Mouse (Mus musculus) forebrain, embryonic 13.5 days (tissue): ENCODE measurements around the gene Tmprss3. TPM values are rescaled to one million over a fixed set of nuclear protein-coding genes. Genes with fewer than 3 reads are reported as not detected.

Experiments
- ATAC-seq: fragments of 200-750 bp; cut with Nextera tagmentation; 2 replicates; pipeline ENCODE4 v1.8.0; 2017
- H3K27ac ChIP-seq: fragments of 300-500 bp; sonication (generic); 2 replicates; pipeline ENCODE4 v1.5.1; 2015; ENCODE audit warnings: inconsistent platforms, mild to moderate bottlenecking, moderate library complexity
- H3K27me3 ChIP-seq: fragments of 300-500 bp; sonication (generic); 2 replicates; pipeline ENCODE4 v1.6.1; 2015; ENCODE audit warnings: mild to moderate bottlenecking, inconsistent platforms
- H3K36me3 ChIP-seq: fragments of 300-500 bp; sonication (generic); 2 replicates; pipeline ENCODE4 v1.6.1; 2015; ENCODE audit warnings: mild to moderate bottlenecking, inconsistent platforms; ENCODE audit not compliant: poor library complexity, severe bottlenecking
- H3K4me1 ChIP-seq: fragments of 300-500 bp; sonication (generic); 2 replicates; pipeline ENCODE4 v1.6.1; 2015; ENCODE audit warnings: inconsistent platforms
- H3K4me2 ChIP-seq: fragments of 300-500 bp; sonication (generic); 2 replicates; pipeline ENCODE4 v1.6.1; 2015; ENCODE audit warnings: inconsistent platforms, mild to moderate bottlenecking, moderate library complexity
- H3K4me3 ChIP-seq: fragments of 300-500 bp; sonication (generic); 2 replicates; pipeline ENCODE4 v1.5.1; 2015; ENCODE audit warnings: mild to moderate bottlenecking, inconsistent platforms
- H3K9ac ChIP-seq: fragments of 300-500 bp; sonication (generic); 2 replicates; pipeline ENCODE4 v1.6.1; 2015; ENCODE audit warnings: mild to moderate bottlenecking, inconsistent platforms
- H3K9me3 ChIP-seq: fragments of 300-500 bp; sonication (generic); replicated peaks from 2 replicates; pipeline ENCODE4 v1.6.1; 2016; ENCODE audit warnings: inconsistent platforms
- WGBS: fragments of 180-500 bp; shearing (Covaris S2); methylation state at CpG from one replicate; pipeline ENCODE4 v1.1.7; 2015; 5-methylcytosine and 5-hydroxymethylcytosine counted together
- polyA plus RNA-seq: library from polyadenylated mRNA; unstranded; fragments of >200 nt; fragmentation: Nextera tagmentation; extraction: Ambion mirVana; gene quantifications from 2 replicates; pipeline ENCODE4 v1.2.1, GENCODE M21; 2015

Gene Tmprss3
- polyA plus RNA-seq, 1 experiment from 2014 or later = not detected

DNA sequence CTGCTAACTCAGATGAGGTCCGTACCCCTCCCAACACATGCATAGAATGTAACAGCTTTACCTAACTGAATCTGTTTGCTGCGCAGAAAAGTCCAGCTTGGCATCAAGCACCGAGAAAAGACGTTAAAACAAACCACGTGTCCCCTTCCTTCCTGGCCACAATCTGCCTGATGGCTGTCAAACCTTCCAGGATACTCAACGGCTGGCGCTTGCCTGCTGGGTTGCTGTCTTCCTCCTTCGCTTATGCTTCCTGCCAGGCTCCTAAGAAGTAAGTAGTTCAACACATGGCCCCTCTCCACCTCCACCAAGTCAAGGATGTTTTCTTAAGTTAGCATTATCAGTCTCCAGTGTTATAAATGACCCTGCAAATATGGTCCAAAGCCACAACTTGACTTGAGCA lies 45.0 kb downstream of the Tmprss3 start:
- H3K9ac ChIP-seq = no peak overlapping the region
- no peaks in the 10 kb centered on the region for H3K36me3 ChIP-seq
- WGBS = 89% methylated on average over 8 of the region's 8 CpGs
- H3K4me2 ChIP-seq = no peak overlapping the region
- no peak overlapping the region for H3K27ac ChIP-seq
- no peak overlapping the region for H3K4me3 ChIP-seq
- H3K4me1 ChIP-seq = peaks cover 4% of the 10 kb centered on the region; the same call in 1 of the 2 replicates
- ATAC-seq = no peak
- no peaks in the 10 kb centered on the region; the same call in 1 of the 2 replicates for H3K9me3 ChIP-seq
- no peaks in the 10 kb centered on the region for H3K27me3 ChIP-seq

DNA sequence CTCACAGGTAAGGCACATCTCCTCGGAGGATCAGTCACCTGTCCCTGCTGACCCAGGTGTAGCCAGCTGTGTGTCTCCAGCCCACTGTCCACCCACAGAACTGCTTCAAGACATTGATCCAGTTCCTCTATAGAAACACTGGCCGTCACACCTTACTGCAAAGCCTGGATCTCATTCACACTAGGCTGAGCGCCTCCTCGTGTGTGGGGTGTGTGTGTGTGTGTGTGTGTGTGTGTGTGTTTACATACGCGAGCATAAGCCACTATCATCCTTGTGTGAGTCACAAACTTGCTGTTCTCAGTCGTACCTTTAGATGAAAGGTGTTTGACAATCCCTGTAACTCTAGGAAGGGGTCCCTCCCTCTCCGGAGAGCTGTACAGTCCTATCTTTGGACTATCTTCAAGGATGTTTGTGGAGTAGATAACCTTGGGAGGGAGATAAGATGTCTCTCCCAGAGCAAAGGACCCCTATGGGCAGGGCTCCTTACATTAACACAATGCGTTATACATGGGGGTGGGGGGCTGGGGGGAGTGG lies 45.7 kb downstream of the Tmprss3 start:
- H3K4me1 ChIP-seq = peaks cover 4% of the 10 kb centered on the region; the same call in 1 of the 2 replicates
- H3K9ac ChIP-seq = no peak overlapping the region
- H3K4me3 ChIP-seq = no peak overlapping the region
- ATAC-seq = no peak
- 82% methylated on average over 9 of the region's 9 CpGs for WGBS
- H3K9me3 ChIP-seq = no peaks in the 10 kb centered on the region; the same call in 1 of the 2 replicates
- H3K36me3 ChIP-seq = no peaks in the 10 kb centered on the region
- H3K4me2 ChIP-seq = no peak overlapping the region
- no peaks in the 10 kb centered on the region for H3K27me3 ChIP-seq
- no peak overlapping the region for H3K27ac ChIP-seq

DNA sequence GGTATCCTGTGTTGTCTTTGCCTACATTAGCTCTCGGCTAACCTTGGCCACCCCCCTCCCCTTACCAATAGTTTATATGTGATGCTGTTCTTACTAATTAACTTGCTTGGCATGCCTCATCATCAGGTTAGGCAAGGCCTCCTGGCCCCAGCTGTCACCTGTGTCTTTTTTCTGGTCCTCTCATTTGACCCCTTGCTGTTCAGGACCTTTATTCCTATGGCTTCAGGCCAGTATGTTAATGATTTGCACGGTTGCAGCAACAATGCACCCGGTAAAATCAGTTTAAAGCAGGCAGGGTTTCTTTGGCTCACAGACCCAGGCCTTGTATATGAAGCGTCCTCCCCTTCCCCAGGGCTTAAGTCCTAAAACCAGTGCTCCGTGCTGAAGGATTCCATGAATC lies 46.3 kb downstream of the Tmprss3 start:
- 44% methylated on average over 5 of the region's 5 CpGs for WGBS
- Histone ChIP-seq H3K27me3 (no peaks in the 10 kb centered on the region), H3K4me1 (peaks cover 4% of the 10 kb centered on the region; the same call in 1 of the 2 replicates), H3K4me2 (no peak overlapping the region), H3K4me3 (no peak overlapping the region), H3K27ac (no peak overlapping the region), H3K9ac (no peak overlapping the region), H3K36me3 (no peaks in the 10 kb centered on the region), H3K9me3 (no peaks in the 10 kb centered on the region; the same call in 1 of the 2 replicates)
- no peak for ATAC-seq

DNA sequence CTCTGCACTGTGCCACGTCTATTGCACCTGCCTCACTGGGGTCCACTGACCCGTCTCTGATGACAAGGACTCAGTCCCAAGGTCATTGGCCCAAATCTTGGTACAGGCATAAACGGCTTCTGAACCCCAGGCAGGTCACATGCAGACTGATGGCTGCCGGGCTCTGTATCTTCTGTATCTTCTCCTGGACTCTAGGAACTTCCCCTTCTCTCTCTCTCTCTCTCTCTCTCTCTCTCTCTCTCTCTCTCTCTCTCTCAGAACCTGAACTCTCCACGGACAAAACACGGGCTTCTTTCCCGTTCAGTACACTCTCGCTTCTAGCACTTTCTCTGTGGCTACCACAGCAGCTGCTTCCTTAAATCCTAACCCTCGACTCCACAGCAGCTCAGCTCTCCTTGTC lies 52.8 kb downstream of the Tmprss3 start:
- 84% methylated on average over 9 of the region's 9 CpGs for WGBS

DNA sequence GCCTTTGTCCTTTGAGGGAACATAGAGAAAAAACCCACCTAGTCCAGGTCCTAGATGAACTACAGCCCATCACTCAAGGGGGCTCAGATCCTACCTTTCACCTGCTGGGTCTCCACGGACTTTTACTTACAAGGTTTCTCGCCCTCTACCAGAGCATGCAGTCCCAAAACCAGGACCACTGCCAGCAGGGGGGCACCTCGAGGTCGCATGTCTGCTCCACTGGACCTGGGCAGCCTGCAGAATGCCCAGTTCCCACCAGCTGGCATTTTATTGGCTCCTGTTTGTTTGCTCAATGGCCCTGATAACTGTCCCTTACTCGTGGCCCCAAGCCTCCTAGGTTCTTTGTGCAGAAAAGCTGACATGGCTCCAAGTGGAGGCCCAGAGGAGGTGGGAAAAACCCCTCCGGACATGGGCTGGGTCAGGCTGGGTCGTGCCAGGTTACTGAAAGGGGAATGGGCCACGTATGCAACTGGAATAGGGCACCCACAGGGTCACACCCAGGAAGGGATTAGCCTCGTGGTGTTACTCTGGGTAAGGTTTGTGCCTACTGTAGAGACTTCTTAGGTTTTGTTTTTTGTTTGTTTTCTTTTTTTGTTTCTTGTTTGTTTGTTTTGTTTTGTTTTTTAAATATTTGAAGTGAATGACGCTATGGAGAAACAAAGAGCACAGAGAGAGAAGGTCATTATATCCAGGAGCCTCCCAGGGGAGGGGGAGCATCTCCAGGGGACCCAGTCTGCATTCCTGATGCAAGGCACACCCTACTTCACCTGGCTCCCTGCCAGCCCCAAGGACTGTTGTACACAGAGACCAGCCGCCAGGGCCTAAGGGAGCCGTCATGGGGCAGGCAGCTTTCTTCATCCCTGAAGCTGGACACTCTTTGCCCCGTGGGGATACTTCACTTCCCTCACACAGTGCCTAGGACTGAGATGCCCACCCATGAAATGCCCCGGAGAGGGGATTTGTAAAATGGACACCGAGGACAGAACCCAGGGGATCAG lies 54.4 kb downstream of the Tmprss3 start, which contains the start of gene Tff2:
TSS of gene Tff2 (minus strand) at position 243 of the 998 bp plus-strand sequence.
- H3K27ac ChIP-seq = no peak within 1 kb of the TSS
- no peak within 1 kb of the TSS for H3K4me2 ChIP-seq
- 67% methylated on average over 15 of the region's 15 CpGs for WGBS
- H3K9ac ChIP-seq = no peak within 1 kb of the TSS
- H3K27me3 ChIP-seq = no peaks in the 10 kb centered on the region
- H3K4me1 ChIP-seq = peaks cover 4% of the 10 kb centered on the region
- ATAC-seq = no peak
- H3K36me3 ChIP-seq = no peaks in the 10 kb centered on the region
- H3K9me3 ChIP-seq = no peaks in the 10 kb centered on the region; the same call in 1 of the 2 replicates
- H3K4me3 ChIP-seq = no peak within 1 kb of the TSS

More for the DNA sequence above, 52.8 kb downstream of the Tmprss3 start:
- H3K27ac ChIP-seq = no peak overlapping the region
- ATAC-seq = no peak
- H3K9ac ChIP-seq = no peak overlapping the region
- H3K4me2 ChIP-seq = no peak overlapping the region
- no peak overlapping the region for H3K4me3 ChIP-seq
- H3K4me1 ChIP-seq = peaks cover 4% of the 10 kb centered on the region
- H3K36me3 ChIP-seq = no peaks in the 10 kb centered on the region
- no peaks in the 10 kb centered on the region for H3K27me3 ChIP-seq
- no peaks in the 10 kb centered on the region; the same call in 1 of the 2 replicates for H3K9me3 ChIP-seq

DNA sequence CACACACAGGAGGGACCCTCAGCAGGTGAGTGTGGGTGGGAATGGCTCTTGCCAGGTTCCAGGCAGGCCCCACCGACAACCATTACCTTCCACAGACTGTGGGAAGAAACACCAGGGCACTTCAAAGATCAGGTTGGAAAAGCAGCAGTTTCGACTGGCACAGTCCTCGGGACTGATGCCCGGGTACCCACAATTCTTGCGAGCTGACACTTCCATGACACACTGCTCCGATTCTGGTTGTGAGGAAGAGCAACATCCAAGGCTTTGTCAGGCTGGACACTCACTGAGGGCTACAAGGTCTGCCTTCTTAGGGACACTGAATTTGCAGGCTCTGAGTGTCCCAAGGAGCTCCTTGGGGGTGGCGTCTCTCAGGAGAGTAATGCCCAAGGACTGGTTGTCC lies 56.7 kb downstream of the Tmprss3 start:
- 92% methylated on average over 7 of the region's 7 CpGs for WGBS
- Histone ChIP-seq H3K4me2 (no peak overlapping the region), H3K4me1 (peaks cover 4% of the 10 kb centered on the region), H3K9me3 (no peaks in the 10 kb centered on the region), H3K36me3 (no peaks in the 10 kb centered on the region), H3K4me3 (no peak overlapping the region), H3K9ac (no peak overlapping the region), H3K27me3 (no peaks in the 10 kb centered on the region), H3K27ac (no peak overlapping the region)
- ATAC-seq = no peak

DNA sequence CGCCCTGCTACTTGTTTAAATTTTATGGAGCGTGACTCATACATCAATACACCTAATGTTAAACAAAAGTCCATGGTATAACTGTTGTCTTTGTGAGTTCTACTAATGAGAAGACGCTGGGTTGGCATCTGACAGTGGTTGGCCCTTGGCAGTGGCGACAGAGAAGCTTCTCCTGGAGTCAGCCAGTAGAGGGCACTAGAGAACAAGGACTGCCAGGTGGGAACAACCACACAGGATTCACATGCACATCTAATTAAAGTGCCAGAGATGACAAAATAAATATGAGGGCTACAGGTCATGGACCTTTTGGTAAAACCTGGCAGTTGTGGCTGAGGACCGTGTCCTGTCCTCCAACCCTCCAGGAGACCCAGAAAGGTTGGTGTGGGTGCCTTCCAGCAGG lies 60.4 kb downstream of the Tmprss3 start:
- H3K27ac ChIP-seq = no peak overlapping the region
- no peak overlapping the region for H3K9ac ChIP-seq
- H3K36me3 ChIP-seq = no peaks in the 10 kb centered on the region
- no peaks in the 10 kb centered on the region for H3K27me3 ChIP-seq
- no peak for ATAC-seq
- no peak overlapping the region for H3K4me3 ChIP-seq
- 21% methylated on average over 5 of the region's 5 CpGs for WGBS
- H3K4me1 ChIP-seq = no peaks in the 10 kb centered on the region
- no peak overlapping the region for H3K4me2 ChIP-seq
- H3K9me3 ChIP-seq = no peaks in the 10 kb centered on the region

DNA sequence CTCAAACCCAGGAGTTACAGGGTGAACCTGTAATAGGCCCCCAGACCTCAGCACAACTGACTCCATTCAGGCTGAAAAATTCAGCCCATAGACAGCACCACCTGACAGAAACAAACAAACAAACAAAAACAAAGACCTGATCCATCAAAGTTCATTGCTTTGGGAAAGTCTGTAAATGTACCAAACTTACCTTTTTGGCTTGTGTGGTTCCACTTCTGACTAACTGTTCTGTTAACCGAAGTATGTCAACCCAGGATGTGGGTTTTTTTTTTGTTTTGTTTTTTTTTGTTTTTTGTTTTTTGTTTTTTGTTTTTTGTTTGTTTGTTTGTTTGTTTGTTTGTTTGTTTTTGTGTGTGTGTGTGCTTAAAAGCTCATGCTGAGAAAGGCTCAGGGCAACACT lies 62.0 kb downstream of the Tmprss3 start:
- Histone ChIP-seq H3K4me2 (no peak overlapping the region), H3K4me1 (no peaks in the 10 kb centered on the region), H3K9me3 (no peaks in the 10 kb centered on the region), H3K27me3 (no peaks in the 10 kb centered on the region), H3K9ac (no peak overlapping the region), H3K27ac (no peak overlapping the region), H3K4me3 (no peak overlapping the region), H3K36me3 (no peaks in the 10 kb centered on the region)
- no peak for ATAC-seq
- whole genome bisulfite sequencing = 88% methylated on average over 1 of the region's 1 CpGs

DNA sequence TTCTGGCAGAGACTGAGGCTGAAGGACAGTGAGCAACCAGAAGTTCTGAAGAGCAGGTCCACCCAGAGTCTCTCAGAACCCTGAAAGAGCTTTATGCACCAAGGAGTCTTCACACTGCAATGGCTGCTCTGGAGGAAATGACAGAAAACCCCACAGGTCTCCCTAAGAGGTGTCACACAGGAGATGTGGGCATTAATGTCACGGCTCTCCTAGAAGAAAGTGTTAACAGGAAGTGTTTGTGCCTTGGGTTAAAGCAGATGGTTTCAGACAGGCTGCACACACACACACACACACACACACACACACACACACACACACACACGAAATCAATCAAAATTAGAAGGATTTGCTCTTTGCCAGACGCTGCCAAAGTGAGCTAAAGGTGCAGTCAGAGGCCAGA lies 62.5 kb downstream of the Tmprss3 start:
- H3K27me3 ChIP-seq = no peaks in the 10 kb centered on the region
- 67% methylated on average over 3 of the region's 3 CpGs for WGBS

DNA sequence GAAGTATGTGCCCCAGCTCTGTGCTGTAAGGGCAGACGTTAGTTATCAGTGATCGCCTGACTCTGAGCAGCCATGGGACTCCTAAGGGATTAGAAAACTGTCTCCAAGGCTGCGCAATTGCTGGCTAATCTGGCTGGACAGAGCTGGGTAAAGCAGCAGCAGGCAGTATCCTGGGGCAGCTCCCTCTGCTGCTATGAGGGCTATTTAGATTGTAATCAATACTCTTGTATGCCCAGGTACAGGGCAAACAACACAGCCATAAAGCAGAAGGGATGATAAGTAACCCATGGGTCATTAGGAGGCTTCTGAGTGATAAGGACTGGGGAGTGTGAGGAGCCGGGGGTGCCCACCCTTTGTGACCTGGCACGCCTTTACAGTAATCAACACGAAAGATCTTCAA lies 63.9 kb downstream of the Tmprss3 start:
- H3K4me2 ChIP-seq = no peak overlapping the region
- no peak overlapping the region for H3K9ac ChIP-seq
- H3K4me3 ChIP-seq = no peak overlapping the region
- no peaks in the 10 kb centered on the region for H3K27me3 ChIP-seq
- no peak for ATAC-seq
- H3K9me3 ChIP-seq = no peaks in the 10 kb centered on the region
- no peaks in the 10 kb centered on the region for H3K36me3 ChIP-seq
- no peaks in the 10 kb centered on the region for H3K4me1 ChIP-seq
- WGBS = 83% methylated on average over 6 of the region's 6 CpGs
- no peak overlapping the region for H3K27ac ChIP-seq

More for the DNA sequence above, 62.5 kb downstream of the Tmprss3 start:
- ATAC-seq = no peak
- H3K4me3 ChIP-seq = no peak overlapping the region
- no peaks in the 10 kb centered on the region for H3K36me3 ChIP-seq
- no peak overlapping the region for H3K4me2 ChIP-seq
- no peaks in the 10 kb centered on the region for H3K9me3 ChIP-seq
- no peak overlapping the region for H3K9ac ChIP-seq
- no peaks in the 10 kb centered on the region for H3K4me1 ChIP-seq
- no peak overlapping the region for H3K27ac ChIP-seq

DNA sequence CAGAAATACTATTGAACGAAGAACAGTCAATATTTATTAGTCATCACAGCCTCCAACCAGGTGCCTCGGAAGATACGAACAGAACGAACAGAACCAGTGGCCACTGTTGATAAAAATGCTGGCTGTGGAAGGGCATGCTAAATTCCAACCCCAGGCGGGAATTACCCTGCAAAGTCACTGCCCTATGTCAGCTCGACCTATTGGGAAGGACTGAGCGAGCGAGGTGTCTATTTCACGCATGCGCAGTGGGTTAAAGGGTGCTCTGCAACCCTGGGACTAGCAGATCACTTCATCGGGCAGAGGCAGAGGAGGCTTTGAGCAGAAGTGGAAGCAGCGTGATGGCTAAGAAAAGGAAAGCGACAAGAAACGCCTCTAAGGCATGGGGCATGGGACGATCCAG lies 65.0 kb downstream of the Tmprss3 start:
- no peak overlapping the region for H3K9ac ChIP-seq
- H3K27me3 ChIP-seq = no peaks in the 10 kb centered on the region
- no peak overlapping the region for H3K4me3 ChIP-seq
- WGBS = 78% methylated on average over 15 of the region's 15 CpGs
- no peaks in the 10 kb centered on the region for H3K9me3 ChIP-seq
- no peak for ATAC-seq
- no peak overlapping the region for H3K4me2 ChIP-seq
- no peaks in the 10 kb centered on the region for H3K36me3 ChIP-seq
- H3K4me1 ChIP-seq = 0 out of 2 replicates have a peak, but pooled peaks cover 5% of the 10 kb centered on the region
- no peak overlapping the region for H3K27ac ChIP-seq

DNA sequence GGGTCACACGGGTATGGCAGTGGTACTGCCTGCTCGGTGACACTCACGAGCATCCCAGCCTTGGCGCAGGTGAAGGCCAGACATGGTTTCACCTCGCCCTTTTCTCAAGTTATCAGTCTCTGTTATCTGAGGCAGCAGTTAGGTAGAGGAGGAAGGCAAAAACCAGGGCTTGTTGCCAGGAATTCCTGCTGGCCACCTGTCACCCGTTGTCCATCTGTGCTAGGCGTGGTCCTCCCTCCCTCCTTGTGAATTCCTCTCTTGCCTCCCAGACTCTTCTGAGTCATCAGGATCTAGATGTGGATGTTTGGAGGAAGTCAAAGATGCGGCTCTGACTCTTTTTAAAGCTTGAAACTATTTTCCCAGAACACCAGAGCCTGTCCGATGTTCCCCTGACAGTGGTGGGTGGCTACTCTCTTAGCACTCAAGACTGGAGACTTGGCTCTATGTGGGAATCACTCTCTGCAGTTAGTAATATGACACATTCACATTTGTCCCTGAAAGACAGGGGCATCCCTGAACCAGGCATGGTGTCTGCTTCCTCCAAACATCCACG lies 67.4 kb downstream of the Tmprss3 start:
- Histone ChIP-seq H3K27me3 (no peaks in the 10 kb centered on the region), H3K27ac (no peak overlapping the region), H3K9ac (no peak overlapping the region), H3K4me1 (0 out of 2 replicates have a peak, but pooled peaks cover 5% of the 10 kb centered on the region), H3K36me3 (no peaks in the 10 kb centered on the region), H3K9me3 (no peaks in the 10 kb centered on the region), H3K4me3 (no peak overlapping the region), H3K4me2 (no peak overlapping the region)
- ATAC-seq = no peak
- WGBS = 78% methylated on average over 10 of the region's 10 CpGs
